25 mouse cellular contexts compared by ENCODE assay signal in genomic region chr4:46549979-46550378, GRCm38 (mm10). TPM values are rescaled to one million over a fixed set of nuclear protein-coding genes. Genes with fewer than 3 reads are reported as not detected.
DNase-seq lines count a peak whose midpoint lies in the region; ATAC-seq and TF ChIP-seq lines count a peak whose summit lies in the region.
"Had no signal": no experiment of that assay in that cellular context is flagged by ENCODE, and none has a peak within 500 bp of the region (broad histone marks: within the 10 kb centered on the region; RNA-seq: fewer than 3 reads in every experiment).

No protein-coding gene starts in this region.

- H3K4me2 ChIP-seq in intestine, embryonic 16.5 days (ENCODE audit: low read depth, low read length), result no peak overlapping the region
- no peak overlapping the region for H3K4me2 ChIP-seq in intestine, postnatal 0 days (replicated peaks; ENCODE audit: low read depth)
- H3K4me2 ChIP-seq: embryonic facial prominence, embryonic 13.5 days; embryonic facial prominence, embryonic 15.5 days; forebrain, embryonic 12.5 days had no signal

- 0 out of 2 replicates have a peak overlapping the region, but pooled peaks have one; percentile 10 for H3K9ac ChIP-seq in intestine, embryonic 16.5 days (ENCODE audit: low read depth, low read length)
- no peak overlapping the region for H3K9ac ChIP-seq in intestine, postnatal 0 days (ENCODE audit: low read depth, low read length)
- H3K9ac ChIP-seq: embryonic facial prominence, embryonic 13.5 days; embryonic facial prominence, embryonic 15.5 days; forebrain, embryonic 12.5 days had no signal

- 84% methylated on average over 10 of the region's 10 CpGs for WGBS in intestine, embryonic 16.5 days
- 82% methylated on average over 10 of the region's 10 CpGs for WGBS in intestine, postnatal 0 days
- WGBS in macrophage (ENCODE audit: missing documents), result 51% methylated on average over 9 of the region's 10 CpGs

- H3K4me3 ChIP-seq in intestine, embryonic 16.5 days (ENCODE audit: low read length), result no peak overlapping the region
- no peak overlapping the region for H3K4me3 ChIP-seq in intestine, postnatal 0 days (ENCODE audit: low read depth, low read length)
- no peak overlapping the region for H3K4me3 ChIP-seq in macrophage (ENCODE audit: inconsistent target)
- H3K4me3 ChIP-seq: embryonic facial prominence, embryonic 13.5 days; embryonic facial prominence, embryonic 15.5 days; erythroblast, embryonic 14.5 days; forebrain, embryonic 10.5 days; forebrain, embryonic 12.5 days had no signal

- ATAC-seq in intestine, embryonic 16.5 days, result no peak
- no peak for ATAC-seq in intestine, postnatal 0 days
- ATAC-seq: forebrain, embryonic 14.5 days; forebrain, embryonic 16.5 days; Patski had no signal

- H3K9me3 ChIP-seq in intestine, embryonic 16.5 days (ENCODE audit: control insufficient read depth, low read length), result no peaks in the 10 kb centered on the region
- no peaks in the 10 kb centered on the region for H3K9me3 ChIP-seq in intestine, postnatal 0 days (ENCODE audit: control insufficient read depth)
- H3K9me3 ChIP-seq: embryonic facial prominence, embryonic 13.5 days; embryonic facial prominence, embryonic 15.5 days; forebrain, embryonic 10.5 days; forebrain, embryonic 12.5 days; G1E had no signal

- H3K4me1 ChIP-seq in intestine, embryonic 16.5 days (ENCODE audit: control insufficient read depth, insufficient read depth, low read length), result peaks cover 13% of the 10 kb centered on the region
- 0 out of 2 replicates have a peak, but pooled peaks cover 5% of the 10 kb centered on the region for H3K4me1 ChIP-seq in intestine, postnatal 0 days (replicated peaks; ENCODE audit: control insufficient read depth, insufficient read depth, low read length)

- DNase-seq in spleen, postnatal 36 days (ENCODE audit: low spot score in 2 of 2), result peak; percentile 61 to 65
- no peak for DNase-seq in spleen, postnatal 4 days (ENCODE audit: low spot score in 2 of 2)
- DNase-seq in lung, postnatal 36 days, result no peak
- DNase-seq in urinary bladder, adult 18-20 months (ENCODE audit: low spot score in 2 of 2), result no peak
- DNase-seq: adrenal gland, adult 2 months; adrenal gland, postnatal 10 days; adrenal gland, postnatal 25 days; cerebellum, adult 11 months; cerebellum, adult 18-20 months; cerebellum, adult 8-10 months; cerebellum, postnatal 14 days; cerebellum, postnatal 36 days; embryo, embryonic 11 days had no signal

- peaks cover 25% of the 10 kb centered on the region for H3K79me2 ChIP-seq in macrophage (ENCODE audit: inconsistent target)

- no peaks in the 10 kb centered on the region for H3K27me3 ChIP-seq in intestine, embryonic 16.5 days (replicated peaks; ENCODE audit: control insufficient read depth, insufficient read depth, low read length)
- H3K27me3 ChIP-seq in intestine, postnatal 0 days (replicated peaks; ENCODE audit: control insufficient read depth, insufficient read depth, low read length), result no peaks in the 10 kb centered on the region
- H3K27me3 ChIP-seq: embryonic facial prominence, embryonic 15.5 days; Patski had no signal

- peaks cover 4% of the 10 kb centered on the region; the same call in 1 of the 2 replicates for H3K36me3 ChIP-seq in intestine, embryonic 16.5 days (ENCODE audit: control insufficient read depth, insufficient read depth, low read length)
- H3K36me3 ChIP-seq in intestine, postnatal 0 days (ENCODE audit: control insufficient read depth, insufficient read depth), result peaks cover 39% of the 10 kb centered on the region
- H3K36me3 ChIP-seq in macrophage (ENCODE audit: inconsistent target), result peaks cover 63% of the 10 kb centered on the region
- H3K36me3 ChIP-seq: embryonic facial prominence, embryonic 13.5 days; embryonic facial prominence, embryonic 15.5 days; forebrain, embryonic 10.5 days; forebrain, embryonic 12.5 days had no signal

- no peak for TF ChIP-seq CTCF in intestine, postnatal 0 days (IDR thresholded peaks at IDR 0.05; ENCODE audit: low read depth)

- H3K27ac ChIP-seq in intestine, embryonic 16.5 days (ENCODE audit: low read length), result no peak overlapping the region
- H3K27ac ChIP-seq in intestine, postnatal 0 days (ENCODE audit: low read depth, low read length), result no peak overlapping the region
- 0 out of 2 replicates have a peak overlapping the region, but pooled peaks have one; percentile 7 for H3K27ac ChIP-seq in macrophage
- H3K27ac ChIP-seq: embryonic facial prominence, embryonic 13.5 days; embryonic facial prominence, embryonic 15.5 days; forebrain, embryonic 10.5 days; forebrain, embryonic 12.5 days had no signal

RNA-seq across cellular contexts. Expression of gene Trim14, which starts 14.0 kb away (rescaled TPM):
- polyA plus RNA-seq in intestine, embryonic 16.5 days (2015; fragmentation: Nextera tagmentation; extraction: Ambion mirVana), result 14.8 and 15.2 TPM in 2 replicates
- 14.1 and 15.7 TPM in 2 replicates for polyA plus RNA-seq in intestine, postnatal 0 days (2015; fragmentation: Nextera tagmentation; extraction: Ambion mirVana)
- 100 to 1,000 TPM in 20 of 26 experiments, 10 to 100 TPM in 6; 40.3 to 320 (median 186) TPM for total RNA-seq in macrophage (2018; cell fraction: chromatin; rRNA removed)
- 100 to 1,000 TPM in 14 of 26 experiments, 10 to 100 TPM in 12; 40.9 to 189 (median 109) TPM for total RNA-seq in macrophage (2018; cell fraction: cytosol; rRNA removed)
- 100 to 1,000 TPM in 20 of 26 experiments, 10 to 100 TPM in 6; 47.0 to 265 (median 151) TPM for total RNA-seq in macrophage (2018; cell fraction: nucleus; rRNA removed)
- polyA plus RNA-seq in macrophage (2018), result 89.8 to 107 TPM (median 90.1 TPM) in 3 replicates

RNA-seq across cellular contexts. Expression of gene Coro2a, which starts 52.0 kb away (rescaled TPM):
- 99.8 and 112 TPM in 2 replicates for polyA plus RNA-seq in intestine, embryonic 16.5 days (2015; fragmentation: Nextera tagmentation; extraction: Ambion mirVana)
- polyA plus RNA-seq in intestine, postnatal 0 days (2015; fragmentation: Nextera tagmentation; extraction: Ambion mirVana), result 53.0 and 59.7 TPM in 2 replicates
- 100 to 1,000 TPM in 16 of 26 experiments, 10 to 100 TPM in 10; 19.8 to 277 (median 119) TPM for total RNA-seq in macrophage (2018; cell fraction: chromatin; rRNA removed)
- total RNA-seq in macrophage (2018; cell fraction: cytosol; rRNA removed), result 10 to 100 TPM; 44.6 to 93.4 (median 63.3) TPM
- 100 to 1,000 TPM in 9 of 26 experiments, 10 to 100 TPM in 17; 29.9 to 258 (median 87.1) TPM for total RNA-seq in macrophage (2018; cell fraction: nucleus; rRNA removed)
- 34.5 to 36.9 TPM (median 35.4 TPM) in 3 replicates for polyA plus RNA-seq in macrophage (2018)

Comparison
In these comparisons a context has a peak if more than half of its experiments do, and no peak if none do; other contexts are left out.
1. DNase-seq: peak in spleen, postnatal 36 days (2 of 2); none in spleen, postnatal 4 days (0 of 2), lung, postnatal 36 days (single experiment) and urinary bladder, adult 18-20 months (0 of 2).